Mouse (Mus musculus) lung, embryonic 15.5 days (tissue): ENCODE measurements around the gene Gm45521. TPM values are rescaled to one million over a fixed set of nuclear protein-coding genes. Genes with fewer than 3 reads are reported as not detected.

ENCODE experiments used
- ATAC-seq: fragments of 200-750 bp; cut with Nextera tagmentation; 2 replicates; pipeline ENCODE4 v1.8.0; 2017; ENCODE audit warnings: moderate number of reproducible peaks, borderline replicate concordance; ENCODE audit not compliant: low FRiP score, low TSS enrichment; ENCODE audit errors: extremely low read depth
- H3K27ac ChIP-seq: fragments of 300-500 bp; sonication (generic); 2 replicates; pipeline ENCODE4 v1.5.1; 2015; ENCODE audit warnings: moderate library complexity, mild to moderate bottlenecking, inconsistent platforms
- H3K27me3 ChIP-seq: fragments of 300-500 bp; sonication (generic); 2 replicates; pipeline ENCODE4 v1.6.1; 2015; ENCODE audit warnings: inconsistent platforms
- H3K36me3 ChIP-seq: fragments of 300-500 bp; sonication (generic); 2 replicates; pipeline ENCODE4 v1.6.1; 2015; ENCODE audit warnings: inconsistent platforms
- H3K4me1 ChIP-seq: fragments of 300-500 bp; sonication (generic); 2 replicates; pipeline ENCODE4 v1.6.1; 2015; ENCODE audit warnings: inconsistent platforms
- H3K4me2 ChIP-seq: fragments of 300-500 bp; sonication (generic); 2 replicates; pipeline ENCODE4 v1.6.1; 2015; ENCODE audit warnings: inconsistent platforms, mild to moderate bottlenecking, moderate library complexity
- H3K4me3 ChIP-seq: fragments of 300-500 bp; sonication (generic); 2 replicates; pipeline ENCODE4 v1.5.1; 2015; ENCODE audit warnings: mild to moderate bottlenecking, inconsistent platforms
- H3K9ac ChIP-seq: fragments of 300-500 bp; sonication (generic); 2 replicates; pipeline ENCODE4 v1.6.1; 2015; ENCODE audit warnings: inconsistent platforms
- H3K9me3 ChIP-seq: fragments of 300-500 bp; sonication (generic); 2 replicates; pipeline ENCODE4 v1.6.1; 2016; ENCODE audit warnings: inconsistent platforms
- WGBS: fragments of 180-500 bp; shearing (Covaris S2); methylation state at CpG from one replicate; pipeline ENCODE4 v1.1.7; 2015; 5-methylcytosine and 5-hydroxymethylcytosine counted together
- polyA plus RNA-seq: library from polyadenylated mRNA; unstranded; fragments of >200 nt; fragmentation: Nextera tagmentation; extraction: Ambion mirVana; gene quantifications from 2 replicates; pipeline ENCODE4 v1.2.1, GENCODE M21; 2015

Gene Gm45521
- polyA plus RNA-seq, 1 experiment from 2014 or later, result not detected

DNA sequence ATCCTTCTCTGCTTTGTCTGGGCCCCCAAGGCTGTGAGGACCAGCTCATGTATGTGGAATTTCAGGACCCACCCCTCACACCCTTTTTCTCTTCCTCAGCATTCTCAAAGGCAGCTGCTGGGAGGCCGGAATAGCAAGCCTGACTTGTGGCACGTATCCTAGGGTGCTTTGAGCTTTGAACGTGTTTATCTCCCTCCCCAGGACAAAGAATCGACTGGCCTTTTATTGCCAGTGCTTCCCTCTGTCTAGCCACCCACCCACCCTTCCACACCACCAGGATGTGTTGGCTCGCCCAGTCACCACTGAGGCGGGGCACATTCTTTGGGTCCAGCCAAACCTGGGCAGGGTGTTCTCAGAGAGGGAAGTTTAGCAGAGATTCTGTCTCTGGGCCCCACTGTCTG is 3.0 kb upstream of the Gm45521 start:
- Histone ChIP-seq H3K4me1 (peaks cover 21% of the 10 kb centered on the region), H3K36me3 (no peaks in the 10 kb centered on the region; the same call in 1 of the 2 replicates), H3K27me3 (no peaks in the 10 kb centered on the region), H3K27ac (peak overlapping the region; percentile 65), H3K9me3 (no peaks in the 10 kb centered on the region), H3K4me3 (no peak overlapping the region), H3K9ac (no peak overlapping the region), H3K4me2 (no peak overlapping the region)
- 35% methylated on average over 6 of the region's 6 CpGs for WGBS
- peak; percentile 21; the same call in 1 of the 2 replicates for ATAC-seq

DNA sequence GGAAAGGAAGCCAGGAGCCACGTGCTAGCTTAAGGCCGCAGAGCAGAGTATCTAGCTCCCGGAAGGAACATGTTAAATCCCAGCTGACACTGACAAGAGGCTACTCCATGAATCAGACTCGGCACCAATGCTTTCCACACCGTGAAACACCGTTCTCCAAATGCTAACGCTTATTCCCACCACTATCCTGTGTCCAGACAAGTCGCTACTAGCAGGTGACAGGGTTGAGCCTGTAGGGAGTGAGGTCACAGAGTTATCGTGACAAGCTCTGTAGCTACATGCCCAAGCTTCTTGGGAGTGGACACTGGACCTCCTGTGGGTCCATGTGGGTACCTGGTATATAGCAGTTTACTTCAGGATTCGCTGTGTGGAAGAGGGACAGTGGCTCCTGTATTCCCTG is 661 bp upstream of the Gm45521 start:
- H3K9me3 ChIP-seq, result no peaks in the 10 kb centered on the region
- no peak overlapping the region for H3K9ac ChIP-seq
- no peak overlapping the region for H3K27ac ChIP-seq
- no peaks in the 10 kb centered on the region for H3K27me3 ChIP-seq
- no peak for ATAC-seq
- H3K4me1 ChIP-seq, result peaks cover 22% of the 10 kb centered on the region
- no peaks in the 10 kb centered on the region for H3K36me3 ChIP-seq
- H3K4me3 ChIP-seq, result no peak overlapping the region
- H3K4me2 ChIP-seq, result no peak overlapping the region
- WGBS, result 58% methylated on average over 10 of the region's 10 CpGs

DNA sequence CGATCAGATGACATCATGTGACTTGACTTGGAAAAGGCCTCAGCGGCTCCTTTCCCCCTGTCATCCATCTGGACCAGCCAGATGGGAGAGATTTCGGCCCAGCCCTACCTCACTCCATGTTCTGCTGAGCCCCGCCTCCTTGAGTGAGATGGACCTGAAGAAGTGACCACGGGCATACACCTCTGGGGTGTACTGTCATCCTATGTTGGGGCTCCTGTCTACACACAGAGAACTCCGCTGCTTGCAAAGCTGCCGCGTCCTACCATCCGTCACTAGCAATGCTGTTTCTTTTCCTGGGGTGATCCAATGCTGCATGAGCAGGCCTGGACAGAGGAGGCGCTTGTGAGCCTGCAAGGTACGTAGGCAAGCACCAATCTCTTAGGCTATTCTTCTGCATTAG is 3.5 kb downstream of the Gm45521 start:
- Histone ChIP-seq H3K27me3 (no peaks in the 10 kb centered on the region), H3K9ac (no peak overlapping the region), H3K4me2 (no peak overlapping the region), H3K4me3 (no peak overlapping the region), H3K4me1 (peaks cover 13% of the 10 kb centered on the region; the same call in 1 of the 2 replicates), H3K27ac (no peak overlapping the region), H3K36me3 (no peaks in the 10 kb centered on the region), H3K9me3 (no peaks in the 10 kb centered on the region)
- no peak for ATAC-seq
- 48% methylated on average over 11 of the region's 11 CpGs for WGBS

DNA sequence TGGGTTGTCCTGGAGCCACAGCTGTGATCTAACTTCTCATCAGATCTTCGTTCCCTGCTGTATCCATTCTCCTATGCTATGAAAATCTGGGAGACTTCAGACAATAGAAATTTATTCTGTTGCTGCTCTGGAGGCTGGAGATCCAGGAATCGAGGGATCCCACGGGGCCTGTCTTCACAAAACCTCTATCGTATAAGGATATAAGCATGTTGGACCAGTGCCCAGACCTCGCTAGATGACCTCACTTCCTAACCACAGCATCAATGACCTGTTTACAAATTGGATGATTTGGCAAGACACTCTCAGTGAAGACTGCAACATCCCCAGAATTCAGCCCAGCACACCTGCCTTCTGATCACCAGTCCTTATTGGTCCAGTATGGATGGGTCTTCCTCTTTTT is 4.6 kb downstream of the Gm45521 start:
- Histone ChIP-seq H3K4me1 (peaks cover 13% of the 10 kb centered on the region; the same call in 1 of the 2 replicates), H3K27me3 (no peaks in the 10 kb centered on the region), H3K9me3 (no peaks in the 10 kb centered on the region), H3K4me3 (no peak overlapping the region), H3K27ac (no peak overlapping the region), H3K9ac (no peak overlapping the region), H3K4me2 (no peak overlapping the region), H3K36me3 (no peaks in the 10 kb centered on the region)
- 30% methylated on average over 5 of the region's 5 CpGs for WGBS
- no peak for ATAC-seq

DNA sequence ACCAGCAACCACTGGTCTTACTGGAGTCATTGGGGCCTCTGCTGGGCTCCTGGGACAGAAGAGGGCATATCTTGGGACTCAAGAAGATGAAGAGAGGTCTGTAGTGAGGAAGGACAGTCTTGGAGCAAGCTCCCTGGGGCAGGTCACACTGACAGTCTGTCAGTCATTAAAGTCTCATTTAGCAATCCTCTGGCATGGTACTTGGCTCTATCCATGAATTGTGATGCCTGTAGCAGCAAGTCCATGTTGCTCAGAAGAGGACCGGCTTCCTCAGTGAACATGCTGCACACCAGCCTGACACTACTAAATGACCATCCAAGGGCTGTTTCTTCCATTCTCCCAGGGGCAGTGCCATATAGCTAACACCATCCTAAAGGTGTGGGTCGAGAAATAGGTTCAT is 5.5 kb downstream of the Gm45521 start:
- Histone ChIP-seq H3K36me3 (no peaks in the 10 kb centered on the region), H3K4me2 (no peak overlapping the region), H3K4me3 (no peak overlapping the region), H3K4me1 (peaks cover 13% of the 10 kb centered on the region; the same call in 1 of the 2 replicates), H3K9me3 (no peaks in the 10 kb centered on the region), H3K9ac (no peak overlapping the region), H3K27ac (no peak overlapping the region), H3K27me3 (no peaks in the 10 kb centered on the region)
- 84% methylated on average over 2 of the region's 2 CpGs for WGBS
- no peak for ATAC-seq

DNA sequence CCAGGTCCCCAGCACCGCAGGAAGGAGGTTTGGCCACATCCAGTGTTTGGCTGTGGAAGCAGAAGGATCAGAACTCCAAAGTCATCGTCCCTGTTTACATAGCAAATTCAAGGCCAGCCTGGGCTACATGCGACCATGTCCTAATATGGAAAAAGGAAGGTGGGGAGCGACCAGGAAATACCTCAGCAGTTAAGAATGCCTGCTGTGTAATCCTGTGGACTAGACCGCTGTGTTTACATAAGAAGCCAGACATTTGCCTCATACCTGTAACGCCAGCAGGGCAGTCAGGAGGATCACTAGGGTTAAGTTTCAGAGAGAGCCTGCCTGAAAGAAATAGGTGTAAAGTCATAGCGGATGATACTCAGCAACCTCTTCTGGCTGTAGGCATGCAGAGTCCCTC is 6.1 kb downstream of the Gm45521 start:
- Histone ChIP-seq H3K27ac (no peak overlapping the region), H3K27me3 (no peaks in the 10 kb centered on the region), H3K36me3 (no peaks in the 10 kb centered on the region), H3K4me3 (no peak overlapping the region), H3K9ac (no peak overlapping the region), H3K4me1 (peaks cover 13% of the 10 kb centered on the region; the same call in 1 of the 2 replicates), H3K4me2 (no peak overlapping the region), H3K9me3 (no peaks in the 10 kb centered on the region)
- 48% methylated on average over 7 of the region's 7 CpGs for WGBS
- ATAC-seq, result no peak

DNA sequence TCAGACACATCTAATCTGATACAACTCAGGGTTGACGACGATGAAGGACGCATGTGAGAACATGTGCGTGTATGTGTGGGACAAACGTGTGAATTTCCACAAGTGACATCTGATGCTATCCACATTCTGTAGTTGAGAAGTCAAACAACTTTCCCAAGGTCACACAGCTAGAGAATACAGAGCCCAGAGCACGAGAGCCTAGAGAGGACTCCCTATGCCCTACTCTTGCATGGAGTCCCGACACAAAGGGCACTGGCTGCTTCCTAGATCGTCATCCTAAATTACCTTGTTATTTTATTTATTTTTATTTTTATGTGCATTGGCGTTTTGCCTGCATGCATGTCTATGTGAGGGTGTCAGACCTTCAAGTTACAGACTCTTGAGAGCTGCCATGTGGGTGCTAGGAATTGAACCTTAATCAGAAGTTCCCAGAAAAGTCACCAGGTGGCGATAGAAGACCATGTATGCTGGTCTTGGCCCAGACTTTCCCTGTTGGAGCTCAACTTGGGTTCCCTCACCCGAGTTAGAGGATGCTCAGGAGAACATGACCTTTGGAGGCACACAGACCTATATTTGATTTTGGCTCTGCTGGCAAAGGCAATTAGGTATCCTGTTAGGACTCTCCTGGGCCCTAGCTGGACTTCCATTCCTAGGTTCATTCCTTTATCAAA is 7.3 kb downstream of the Gm45521 start:
- no peak overlapping the region for H3K27ac ChIP-seq
- no peak overlapping the region for H3K4me3 ChIP-seq
- WGBS, result 45% methylated on average over 11 of the region's 11 CpGs
- ATAC-seq, result peak; percentile 45; the same call in 1 of the 2 replicates
- no peaks in the 10 kb centered on the region for H3K27me3 ChIP-seq
- no peak overlapping the region for H3K4me2 ChIP-seq
- no peaks in the 10 kb centered on the region for H3K36me3 ChIP-seq
- no peak overlapping the region for H3K9ac ChIP-seq
- no peaks in the 10 kb centered on the region for H3K9me3 ChIP-seq
- peaks cover 13% of the 10 kb centered on the region; the same call in 1 of the 2 replicates for H3K4me1 ChIP-seq

DNA sequence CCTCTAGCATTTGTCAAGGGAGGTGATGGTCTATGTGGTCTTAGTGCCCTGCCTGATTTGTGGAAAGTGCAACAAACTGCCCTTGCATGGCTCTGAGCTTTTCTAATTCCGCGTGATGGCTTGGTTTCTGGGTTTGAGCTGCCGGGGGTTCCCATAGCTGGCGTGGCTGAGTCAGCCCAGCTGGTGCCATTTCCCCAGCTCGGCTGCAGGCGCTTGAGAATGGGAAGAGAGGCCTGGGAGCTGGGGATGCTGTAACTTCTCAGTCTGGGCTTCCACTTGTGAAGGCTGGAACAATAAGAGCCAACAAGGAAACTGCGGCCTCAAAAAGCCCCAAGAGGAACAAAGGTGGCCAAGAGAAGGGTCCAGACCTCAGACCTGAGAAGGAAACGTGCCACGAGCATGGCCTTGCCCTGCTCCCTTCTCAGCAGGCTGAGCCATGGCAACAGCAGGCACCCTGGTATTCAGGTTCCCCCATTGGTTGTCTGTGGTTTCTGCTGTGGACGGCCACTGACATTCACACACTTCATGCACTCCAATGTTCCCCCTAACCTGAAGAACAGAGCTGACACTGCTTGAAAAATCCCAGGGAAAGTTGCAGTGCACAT is 14.9 kb downstream of the Gm45521 start:
- Histone ChIP-seq H3K27me3 (no peaks in the 10 kb centered on the region), H3K9me3 (no peaks in the 10 kb centered on the region), H3K9ac (no peak overlapping the region), H3K36me3 (no peaks in the 10 kb centered on the region), H3K4me3 (no peak overlapping the region), H3K4me2 (no peak overlapping the region), H3K27ac (no peak overlapping the region), H3K4me1 (no peaks in the 10 kb centered on the region)
- ATAC-seq, result peak; percentile 80; the same call in 1 of the 2 replicates
- 37% methylated on average over 10 of the region's 10 CpGs for WGBS

DNA sequence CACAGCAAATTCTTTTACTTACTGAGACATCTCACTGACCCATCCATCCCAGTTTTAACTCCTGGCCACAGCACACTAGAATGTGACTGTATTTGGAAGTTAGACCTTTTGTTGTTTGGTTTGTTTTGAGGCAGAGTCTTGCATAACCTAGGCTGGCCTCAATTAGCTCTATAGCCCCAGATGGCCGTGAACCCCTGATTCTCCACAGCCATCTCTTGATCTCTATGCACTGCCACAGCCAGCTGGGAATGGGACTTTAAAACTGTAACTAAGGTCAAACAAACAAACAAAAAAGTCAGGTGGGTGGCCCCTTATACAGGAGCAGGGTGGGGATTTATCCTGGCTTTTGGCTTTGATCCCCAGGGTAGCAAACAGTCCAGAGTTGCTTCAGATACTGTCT is 17.6 kb downstream of the Gm45521 start:
- ATAC-seq, result no peak
- Histone ChIP-seq H3K27ac (no peak overlapping the region), H3K4me2 (no peak overlapping the region), H3K9ac (no peak overlapping the region), H3K36me3 (no peaks in the 10 kb centered on the region), H3K9me3 (no peaks in the 10 kb centered on the region), H3K4me3 (no peak overlapping the region), H3K27me3 (no peaks in the 10 kb centered on the region), H3K4me1 (no peaks in the 10 kb centered on the region)
- WGBS, result 79% methylated on average over 1 of the region's 1 CpGs

DNA sequence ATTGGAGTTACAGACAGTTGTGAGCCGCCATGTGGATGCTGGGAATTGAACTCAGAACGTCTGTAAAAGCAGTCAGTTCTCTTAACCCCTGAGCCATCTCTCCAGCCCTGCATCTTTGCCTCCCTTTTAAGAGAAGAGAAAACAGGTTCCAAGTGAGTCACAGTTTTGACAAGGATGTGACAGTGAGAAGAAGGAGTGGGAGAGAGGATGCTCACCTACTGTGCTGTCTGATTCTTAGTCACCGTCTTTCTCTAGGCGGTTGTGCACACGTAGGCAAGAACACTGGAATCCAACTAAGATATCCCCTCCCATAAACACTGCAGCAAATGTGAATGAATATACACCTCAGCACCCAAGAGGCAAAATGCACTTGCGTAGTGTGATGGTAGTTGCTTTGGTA is 18.1 kb downstream of the Gm45521 start:
- Histone ChIP-seq H3K4me3 (no peak overlapping the region), H3K4me2 (no peak overlapping the region), H3K36me3 (no peaks in the 10 kb centered on the region), H3K27ac (no peak overlapping the region), H3K4me1 (no peaks in the 10 kb centered on the region), H3K27me3 (no peaks in the 10 kb centered on the region), H3K9me3 (no peaks in the 10 kb centered on the region), H3K9ac (no peak overlapping the region)
- ATAC-seq, result no peak
- WGBS, result 77% methylated on average over 6 of the region's 6 CpGs

DNA sequence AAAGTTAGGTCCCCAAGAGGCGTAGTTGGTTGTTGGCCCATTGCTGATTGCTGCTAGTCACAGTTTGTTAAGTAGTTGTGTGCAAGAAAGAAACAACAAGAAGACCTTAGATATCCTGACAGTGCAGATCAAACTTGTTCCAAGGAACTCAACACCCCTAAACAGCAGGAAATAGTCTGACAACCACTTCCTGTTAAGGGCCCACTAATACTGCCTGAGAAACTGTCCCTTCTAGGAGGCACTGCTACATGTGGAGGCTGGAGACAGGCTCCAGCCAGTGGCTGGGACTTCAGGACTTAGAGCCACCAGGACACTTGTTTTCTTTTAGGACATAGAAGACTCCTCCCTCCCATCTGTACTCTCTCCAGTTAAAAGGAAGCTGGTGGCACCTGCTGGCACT is 20.4 kb downstream of the Gm45521 start:
- Histone ChIP-seq H3K27me3 (no peaks in the 10 kb centered on the region), H3K4me1 (no peaks in the 10 kb centered on the region), H3K9ac (no peak overlapping the region), H3K4me3 (no peak overlapping the region), H3K36me3 (no peaks in the 10 kb centered on the region), H3K27ac (no peak overlapping the region), H3K4me2 (no peak overlapping the region), H3K9me3 (no peaks in the 10 kb centered on the region)
- WGBS, result 92% methylated on average over 1 of the region's 1 CpGs
- ATAC-seq, result no peak

DNA sequence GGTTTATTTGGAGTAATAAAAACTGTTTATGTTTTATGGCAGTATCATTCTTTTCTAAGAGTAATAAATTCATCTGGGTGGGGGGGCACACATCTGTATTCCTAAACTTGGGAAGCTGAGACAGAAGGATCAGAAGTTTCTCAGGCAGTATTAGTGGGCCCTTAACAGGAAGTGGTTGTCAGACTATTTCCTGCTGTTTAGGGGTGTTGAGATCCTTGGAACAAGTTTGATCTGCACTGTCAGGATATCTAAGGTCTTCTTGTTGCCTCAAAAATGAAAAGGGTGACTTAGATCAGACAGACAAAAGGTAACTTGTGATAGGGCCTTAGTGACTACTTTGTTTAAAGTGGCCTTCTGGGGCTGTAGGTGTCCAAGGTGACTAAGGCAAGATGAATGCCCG is 21.1 kb downstream of the Gm45521 start:
- Histone ChIP-seq H3K9me3 (no peaks in the 10 kb centered on the region), H3K9ac (no peak overlapping the region), H3K4me1 (no peaks in the 10 kb centered on the region), H3K27ac (no peak overlapping the region), H3K36me3 (no peaks in the 10 kb centered on the region), H3K27me3 (no peaks in the 10 kb centered on the region), H3K4me2 (no peak overlapping the region), H3K4me3 (no peak overlapping the region)
- ATAC-seq, result no peak
- 48% methylated on average over 1 of the region's 1 CpGs for WGBS
